Mouse (Mus musculus) mouse trophoblast stem cell (cell line): ENCODE results near the gene Tshz2.

Experiments
- in situ Hi-C, 2 experiments: fragments of 300-500 bp; cut with MseI, MboI; formaldehyde crosslinking; loops; 2 replicates in 1 of 2; 3 replicates in 1 of 2; pipeline ENCODE4 v1.15.1; 2025

Gene Tshz2

DNA sequence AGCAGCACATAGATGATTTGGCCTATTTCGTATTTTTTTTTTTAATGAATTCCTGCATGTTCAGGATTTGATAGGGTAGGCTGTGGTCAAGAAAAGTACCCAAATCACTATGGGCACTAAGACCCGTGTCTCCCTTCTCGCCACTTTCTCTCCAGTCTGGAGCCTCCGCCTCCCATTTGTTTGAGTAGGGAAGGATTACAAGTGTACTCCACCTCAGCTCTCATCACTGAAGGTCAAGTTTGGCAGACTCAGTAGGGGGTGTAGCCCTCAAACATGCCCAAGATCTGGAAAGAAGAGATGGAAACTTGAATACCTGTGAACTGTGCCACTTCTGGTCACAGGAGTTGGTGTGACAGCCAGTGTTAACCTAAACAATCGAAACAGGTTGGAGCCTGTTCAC, 66.3 kb downstream of the Tshz2 start:
- in situ Hi-C loops: no loop called here

DNA sequence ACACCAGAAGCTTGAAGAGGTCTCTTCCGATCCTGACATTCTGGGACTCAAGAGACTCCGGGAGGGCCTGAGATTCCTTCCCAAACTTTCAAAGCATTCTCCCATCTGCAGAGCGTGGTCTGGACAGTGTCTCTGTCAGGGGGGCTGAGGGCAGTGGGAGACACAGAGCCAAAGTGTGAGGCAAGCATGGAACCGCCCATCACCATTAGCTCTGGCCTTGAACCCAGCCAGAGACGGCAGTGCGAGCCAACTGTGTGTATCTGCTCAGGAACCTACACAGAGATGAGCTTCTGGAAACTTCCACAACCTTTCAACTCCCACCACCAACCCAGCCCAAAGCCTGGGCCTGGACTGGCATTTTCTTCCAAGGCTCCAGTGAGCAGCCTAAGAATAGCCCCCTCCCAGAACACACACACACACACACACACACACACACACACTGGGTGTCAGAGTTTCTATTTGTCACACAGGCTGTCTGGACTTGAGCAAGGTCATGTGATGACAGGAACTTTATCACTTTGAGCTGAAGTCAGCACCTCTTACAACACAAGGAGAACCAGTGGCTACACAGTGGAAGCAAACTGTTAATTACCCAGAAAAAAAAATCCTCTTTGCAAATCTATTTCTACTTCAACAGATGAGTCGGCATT, 67.2 kb downstream of the Tshz2 start:
- in situ Hi-C loops: no loop called here

DNA sequence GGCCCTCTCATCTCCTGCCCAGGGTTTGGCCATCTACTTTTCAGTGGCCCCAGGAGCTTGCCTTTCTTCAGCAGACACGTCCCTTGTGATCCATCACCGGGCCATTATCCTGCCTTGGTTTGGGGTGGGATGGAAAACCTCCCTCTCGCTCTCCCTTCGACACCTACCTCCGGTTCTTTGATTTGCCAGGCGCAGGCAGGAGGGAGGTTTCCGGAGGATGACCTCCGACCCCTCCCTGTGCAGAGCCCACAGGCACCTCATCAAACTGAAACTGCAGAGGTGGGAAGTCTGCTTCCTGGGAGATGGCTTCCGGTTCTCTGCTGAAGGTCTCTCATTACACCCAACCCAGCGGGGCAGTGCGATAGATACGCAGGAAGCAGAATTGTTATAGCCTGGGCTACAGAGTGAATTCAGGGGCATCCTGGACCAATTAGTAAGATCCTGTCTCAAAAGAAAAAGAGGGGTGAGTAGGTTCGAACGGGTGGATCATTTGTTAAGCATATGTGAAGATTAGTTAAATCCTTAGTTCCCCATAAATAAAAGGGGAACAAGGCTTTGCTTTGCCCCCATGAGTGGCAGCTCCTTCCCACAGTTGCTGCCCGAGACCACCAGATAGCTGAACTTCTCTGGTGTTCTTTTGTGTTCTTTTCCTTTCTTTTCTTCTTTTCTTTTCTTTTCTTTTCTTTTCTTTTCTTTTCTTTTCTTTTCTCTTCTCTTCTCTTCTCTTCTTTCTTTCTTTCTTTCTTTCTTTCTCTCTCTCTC, 70.1 kb downstream of the Tshz2 start:
- in situ Hi-C loops: no loop called here

DNA sequence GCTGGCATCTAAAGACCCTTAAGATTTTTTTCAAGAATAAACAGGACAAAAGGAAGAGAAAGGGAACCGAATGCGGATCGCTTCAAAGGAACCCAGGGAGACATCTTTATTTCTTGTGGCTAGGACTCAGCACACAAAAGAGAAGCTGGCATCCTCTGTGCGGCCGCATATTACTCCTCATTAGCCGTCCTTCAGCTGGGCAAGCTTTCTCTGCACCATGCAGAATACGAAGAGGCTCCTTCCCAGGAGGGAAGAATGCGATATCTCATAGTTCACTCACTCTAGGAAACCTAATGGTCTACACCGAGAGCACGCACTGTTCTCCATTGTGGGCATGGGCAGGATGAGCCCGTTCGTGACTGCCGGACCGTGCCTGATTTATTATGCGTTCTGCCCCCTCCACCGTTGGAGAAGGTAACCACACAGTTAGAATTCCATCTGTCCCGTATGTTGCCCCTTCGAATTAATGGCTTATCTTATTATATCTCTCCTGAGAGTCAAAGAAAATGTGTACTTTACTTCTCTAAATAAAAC, 89.0 kb downstream of the Tshz2 start:
- in situ Hi-C loops: no loop called here

DNA sequence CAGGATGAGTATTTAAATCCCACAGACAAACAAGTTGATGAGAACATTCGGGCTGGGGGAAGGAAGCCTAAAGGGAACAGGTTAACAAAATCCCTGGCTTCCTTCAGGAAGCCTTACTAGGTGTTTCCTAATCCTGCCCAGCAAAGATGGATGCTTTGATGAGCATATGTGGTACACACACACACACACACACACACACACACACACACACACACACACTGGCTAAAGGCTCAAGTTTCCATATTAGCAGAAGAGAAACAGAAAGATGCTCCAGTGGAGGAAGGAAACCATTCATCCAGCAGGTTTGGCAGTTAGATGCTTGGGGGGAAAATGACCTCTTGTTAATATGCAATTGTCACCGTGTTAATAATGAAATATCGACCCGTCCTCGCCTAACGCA, 89.5 kb downstream of the Tshz2 start:
- in situ Hi-C loops: no loop called here

DNA sequence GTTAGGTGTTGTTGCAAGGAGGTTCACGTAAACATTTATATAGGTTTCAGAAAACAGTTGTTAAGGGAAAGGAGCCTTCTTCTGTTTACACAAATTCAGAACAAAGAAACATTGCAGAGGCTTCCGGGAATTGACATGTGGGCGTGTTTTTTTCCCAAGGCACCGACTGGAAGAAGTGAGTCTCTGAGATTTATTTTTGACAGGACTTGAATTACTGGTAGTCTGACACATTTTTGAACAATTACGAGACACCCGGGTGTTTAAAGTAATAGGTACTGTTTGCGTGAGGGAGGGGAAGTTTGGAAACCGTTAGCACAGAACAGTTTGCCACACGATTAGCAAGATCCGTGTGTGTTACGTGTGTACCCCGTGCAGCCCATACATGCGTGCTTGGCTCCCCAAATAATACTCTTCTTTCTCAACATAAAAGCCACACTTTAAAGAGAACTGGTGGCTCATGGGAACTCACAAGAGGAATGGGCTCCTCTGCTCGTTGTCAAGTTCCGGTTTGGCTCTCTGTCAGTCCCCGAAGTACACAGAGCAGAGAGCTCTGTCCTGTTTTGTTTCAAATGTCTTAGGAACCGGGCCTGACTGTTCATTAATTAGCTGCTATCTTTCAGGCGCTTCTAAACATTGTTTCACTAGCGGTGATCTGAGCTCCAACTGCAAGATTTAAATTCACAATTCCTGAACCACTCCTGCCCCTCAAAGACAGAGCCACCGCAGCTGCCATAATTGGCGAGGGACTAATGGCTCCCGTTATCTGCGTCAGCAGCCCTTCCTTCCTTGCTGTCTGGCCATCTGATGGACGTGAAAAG, 91.0 kb downstream of the Tshz2 start:
- in situ Hi-C loops: no loop called here

DNA sequence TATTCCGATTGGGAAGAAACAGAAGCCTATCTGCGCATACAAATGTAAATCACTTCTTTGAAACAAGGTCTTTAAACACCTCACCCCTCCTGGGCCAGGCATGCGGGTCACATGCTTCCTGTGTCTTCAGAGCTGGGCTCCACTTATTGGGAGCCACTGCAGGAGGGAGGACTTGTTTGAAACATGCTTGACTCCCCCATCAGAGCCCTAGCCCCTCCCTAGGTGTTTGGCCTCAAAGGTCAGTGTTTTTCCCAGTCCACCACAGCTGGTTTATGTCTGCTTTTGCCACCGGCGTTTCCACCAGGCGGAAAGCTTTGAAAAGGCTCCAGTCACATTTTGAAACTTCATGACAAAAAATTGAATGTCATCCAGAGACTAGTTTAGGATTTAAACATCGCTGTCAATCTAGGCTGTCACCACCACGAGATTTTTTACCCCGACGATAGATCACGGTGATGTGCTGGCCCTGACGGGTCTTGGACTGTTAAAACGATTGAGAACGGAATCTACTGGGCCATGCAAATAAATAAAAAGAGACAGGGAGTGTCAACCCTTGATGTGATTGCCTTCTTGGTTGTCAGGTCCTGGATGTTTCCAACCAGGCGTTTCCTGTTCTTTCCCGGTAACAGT, 96.0 kb downstream of the Tshz2 start:
- in situ Hi-C loops: no loop called here

DNA sequence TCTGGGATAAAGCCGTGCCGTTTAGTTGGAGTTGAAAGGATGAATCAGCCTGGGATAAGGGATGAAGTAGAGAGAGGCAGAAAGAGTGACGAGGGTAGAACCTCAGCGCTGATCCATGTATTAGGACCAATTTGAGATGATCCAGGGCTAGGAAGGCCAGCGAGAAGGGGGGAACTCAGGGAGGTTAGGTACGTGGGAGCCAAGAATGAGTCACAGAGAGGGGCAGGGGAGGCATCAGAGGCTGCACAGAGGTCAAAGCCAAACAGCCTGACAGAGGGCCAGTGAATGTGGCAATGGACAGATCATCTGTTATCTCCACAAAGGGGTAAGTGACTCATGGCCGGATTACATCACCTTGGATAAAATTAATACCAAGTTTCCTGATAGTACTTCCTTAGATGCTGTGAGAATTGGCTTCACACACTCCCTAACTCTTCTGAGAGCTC, 97.8 kb downstream of the Tshz2 start:
- in situ Hi-C loops: no loop called here

DNA sequence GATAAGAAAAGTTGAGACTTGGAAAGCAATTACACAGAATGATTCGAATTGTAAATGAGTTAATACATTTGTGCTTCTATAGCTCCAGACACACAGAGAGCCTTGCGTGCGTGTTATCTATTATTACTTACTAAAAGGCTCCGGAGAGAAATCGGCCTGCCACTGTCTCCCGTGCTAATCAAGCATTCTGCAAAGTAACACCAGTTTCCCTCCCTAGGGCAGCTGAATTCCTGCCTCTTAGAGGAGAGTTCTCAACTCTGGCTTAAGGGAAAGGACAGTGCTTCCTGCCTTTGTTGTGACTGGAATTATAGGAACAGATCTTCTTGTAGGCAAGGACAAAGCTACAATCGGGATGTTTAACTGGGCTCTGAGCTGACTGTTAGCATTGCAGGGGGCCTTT, 101.2 kb downstream of the Tshz2 start:
- in situ Hi-C loops: no loop called here

DNA sequence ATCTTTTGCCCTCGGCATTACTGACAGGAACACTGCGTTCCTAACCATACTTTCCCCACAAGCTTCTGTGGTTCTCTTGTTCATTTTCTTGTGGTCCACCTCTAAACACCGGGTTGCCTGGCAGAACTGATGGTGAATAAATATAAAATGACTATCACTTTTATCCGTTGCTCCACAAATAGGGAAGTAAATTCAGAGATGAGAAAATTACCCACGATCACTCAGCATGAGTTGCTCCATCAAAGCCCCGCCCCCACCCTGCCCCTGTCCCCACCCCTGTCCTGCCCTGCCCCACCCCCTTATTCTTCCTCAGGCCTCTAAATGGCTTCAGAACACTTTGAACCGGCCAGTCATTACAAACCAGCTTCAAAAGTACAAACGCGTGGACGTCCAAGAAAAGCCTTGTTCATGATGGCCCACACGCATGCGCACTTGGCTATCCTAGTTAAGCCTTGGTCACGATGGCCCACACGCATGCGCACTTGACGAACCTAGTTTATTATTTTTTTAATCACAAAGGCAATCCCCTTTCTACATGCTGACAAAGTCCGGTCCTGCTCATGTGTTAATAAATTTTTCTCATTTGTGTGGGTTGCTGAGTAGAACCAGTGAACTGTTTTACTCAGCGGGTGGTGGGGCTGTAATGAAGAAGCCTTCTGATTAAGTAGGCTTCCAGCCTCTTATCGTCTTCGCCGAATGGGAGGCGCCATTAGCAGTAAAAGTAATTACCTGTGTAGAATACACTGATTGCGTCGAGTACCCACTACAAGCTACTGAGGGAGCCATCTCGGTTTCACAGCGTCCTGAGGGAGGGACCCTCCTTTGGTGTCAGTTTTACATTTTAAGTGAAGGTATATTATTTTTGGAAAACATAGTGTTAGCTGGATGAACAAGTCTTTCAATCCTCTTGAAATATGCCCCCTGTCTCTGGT, 102.9 kb downstream of the Tshz2 start:
- in situ Hi-C loops: no loop called here

DNA sequence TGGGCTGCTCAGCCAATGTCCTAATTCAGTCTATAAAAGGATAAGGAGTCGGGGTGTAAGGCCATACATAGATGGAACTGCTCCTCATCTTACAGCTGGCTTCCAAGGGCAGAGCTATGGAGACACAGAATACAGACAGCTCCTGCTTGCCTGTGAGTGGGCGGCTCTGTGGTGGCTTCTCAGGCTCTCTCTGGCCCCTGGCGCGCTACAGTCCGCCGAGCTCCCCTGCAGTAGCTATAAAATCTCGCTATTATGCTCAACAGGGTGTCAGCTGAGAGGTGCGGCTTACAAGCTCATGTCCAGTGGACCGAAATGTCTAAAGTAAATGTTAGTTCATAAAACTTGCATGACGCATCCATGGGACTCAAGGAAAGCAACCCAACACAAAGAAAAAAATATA, 108.2 kb downstream of the Tshz2 start:
- in situ Hi-C loops: no loop called here

DNA sequence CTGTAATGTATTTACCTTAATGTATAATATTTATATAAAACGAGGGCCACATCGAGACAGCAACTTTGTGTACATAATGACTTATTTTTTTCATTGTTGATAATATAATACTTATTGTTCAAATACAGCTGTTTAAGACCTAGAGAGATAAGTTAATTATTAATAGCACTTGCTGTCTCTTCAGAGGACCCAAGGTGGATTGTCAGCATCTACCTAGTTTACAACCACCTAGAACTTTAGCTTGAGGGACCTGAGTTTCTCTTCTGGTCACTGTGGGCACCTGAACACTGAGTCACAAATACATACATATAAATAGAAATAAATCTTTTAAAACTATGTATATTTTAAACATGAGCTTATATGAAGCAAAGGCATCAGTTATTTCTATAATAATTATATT, 110.0 kb downstream of the Tshz2 start:
- in situ Hi-C loops: no loop called here

DNA sequence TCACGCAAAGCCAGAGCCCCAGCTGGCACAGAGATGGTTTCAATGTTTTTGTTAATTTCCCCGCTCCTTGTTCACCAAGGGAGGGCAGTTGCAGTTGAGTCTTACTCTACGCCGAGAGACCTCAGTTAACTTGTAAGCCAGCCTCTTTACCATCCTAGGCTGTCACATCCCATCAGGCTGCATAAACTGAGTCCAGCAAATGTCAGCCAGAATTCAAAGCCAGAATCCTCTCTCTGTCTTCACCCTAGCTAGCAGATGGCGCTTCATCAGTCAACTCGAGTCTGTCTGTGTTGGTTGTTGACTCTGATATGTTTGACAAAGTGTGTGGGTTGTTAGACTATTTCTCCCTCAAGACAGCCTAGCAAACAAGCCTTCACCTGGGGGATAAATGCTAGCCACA, 110.5 kb downstream of the Tshz2 start:
- in situ Hi-C loops: no loop called here

DNA sequence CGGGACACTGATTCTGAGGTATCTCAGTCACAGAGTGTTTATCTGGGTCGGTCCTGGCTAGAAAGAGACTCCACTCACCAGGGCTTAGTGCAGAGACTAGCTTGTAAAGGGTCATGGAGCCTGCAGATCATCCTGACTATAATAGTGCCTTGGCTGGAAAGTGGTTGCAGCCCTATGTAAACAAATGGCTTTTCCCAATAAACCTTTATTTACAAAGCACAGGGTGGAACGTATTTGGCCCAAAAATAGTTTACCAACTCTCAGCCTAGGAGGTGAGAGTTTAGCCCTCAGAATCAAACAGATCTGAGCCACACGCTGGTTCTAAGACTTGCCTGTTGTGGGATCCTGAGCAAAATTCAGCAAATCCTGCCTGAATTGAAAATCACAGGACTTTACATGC, 111.1 kb downstream of the Tshz2 start:
- in situ Hi-C loops: no loop called here

DNA sequence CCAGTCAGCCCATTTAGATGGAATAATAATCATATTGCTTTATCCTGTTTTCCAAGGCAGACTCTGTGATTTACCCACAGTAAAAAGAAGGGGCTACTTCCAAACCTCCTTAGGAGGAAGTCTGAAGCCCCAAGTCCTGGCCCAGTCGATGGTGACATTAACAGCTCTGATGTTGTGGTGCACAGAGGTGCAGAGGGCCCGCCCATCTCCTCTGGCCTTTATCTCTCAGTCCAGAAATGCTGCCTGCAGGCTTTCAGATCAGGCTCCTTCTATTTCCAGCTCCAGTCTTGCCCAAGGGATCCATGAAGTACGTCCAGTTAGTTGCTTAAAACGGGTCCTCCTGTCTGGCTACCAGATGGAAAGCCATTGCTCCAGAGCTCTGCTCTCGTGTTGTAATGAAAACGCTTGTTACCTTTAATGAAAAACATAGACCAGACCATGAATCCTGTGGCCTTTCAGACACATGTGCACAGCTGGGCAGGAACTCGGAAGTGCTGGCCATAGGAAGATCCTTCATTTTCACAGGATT, 114.4 kb downstream of the Tshz2 start:
- in situ Hi-C loops: no loop called here

DNA sequence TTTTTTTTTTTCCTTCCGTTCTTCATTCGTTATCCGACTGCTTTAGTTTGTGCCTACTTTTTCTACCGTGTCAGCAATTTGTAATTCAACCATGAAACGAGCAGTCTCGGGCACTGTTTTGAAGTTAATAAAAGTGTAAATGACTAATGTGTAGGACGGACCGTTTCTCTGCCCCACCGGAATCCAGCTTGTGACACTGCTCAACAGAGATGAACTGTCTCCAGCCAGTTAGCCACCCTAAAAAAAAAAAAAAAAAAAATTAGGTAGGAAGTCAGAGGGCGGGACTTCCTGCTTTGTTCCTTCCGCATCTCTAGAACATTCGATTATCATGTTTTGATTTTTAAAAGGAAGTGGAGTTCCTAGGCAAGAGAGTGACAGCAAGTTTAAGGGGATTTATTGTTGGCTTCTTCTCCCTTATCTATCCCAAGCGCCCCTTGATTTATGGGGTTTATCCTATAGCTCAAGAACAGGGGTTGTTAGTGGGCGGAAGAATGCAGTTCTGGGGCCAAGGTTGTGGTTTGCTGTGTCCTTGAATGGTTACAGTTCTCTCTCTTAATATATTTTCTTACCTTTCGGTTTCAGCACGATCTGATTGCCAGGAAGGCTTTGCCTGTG, 116.6 kb downstream of the Tshz2 start:
- in situ Hi-C loops: no loop called here

DNA sequence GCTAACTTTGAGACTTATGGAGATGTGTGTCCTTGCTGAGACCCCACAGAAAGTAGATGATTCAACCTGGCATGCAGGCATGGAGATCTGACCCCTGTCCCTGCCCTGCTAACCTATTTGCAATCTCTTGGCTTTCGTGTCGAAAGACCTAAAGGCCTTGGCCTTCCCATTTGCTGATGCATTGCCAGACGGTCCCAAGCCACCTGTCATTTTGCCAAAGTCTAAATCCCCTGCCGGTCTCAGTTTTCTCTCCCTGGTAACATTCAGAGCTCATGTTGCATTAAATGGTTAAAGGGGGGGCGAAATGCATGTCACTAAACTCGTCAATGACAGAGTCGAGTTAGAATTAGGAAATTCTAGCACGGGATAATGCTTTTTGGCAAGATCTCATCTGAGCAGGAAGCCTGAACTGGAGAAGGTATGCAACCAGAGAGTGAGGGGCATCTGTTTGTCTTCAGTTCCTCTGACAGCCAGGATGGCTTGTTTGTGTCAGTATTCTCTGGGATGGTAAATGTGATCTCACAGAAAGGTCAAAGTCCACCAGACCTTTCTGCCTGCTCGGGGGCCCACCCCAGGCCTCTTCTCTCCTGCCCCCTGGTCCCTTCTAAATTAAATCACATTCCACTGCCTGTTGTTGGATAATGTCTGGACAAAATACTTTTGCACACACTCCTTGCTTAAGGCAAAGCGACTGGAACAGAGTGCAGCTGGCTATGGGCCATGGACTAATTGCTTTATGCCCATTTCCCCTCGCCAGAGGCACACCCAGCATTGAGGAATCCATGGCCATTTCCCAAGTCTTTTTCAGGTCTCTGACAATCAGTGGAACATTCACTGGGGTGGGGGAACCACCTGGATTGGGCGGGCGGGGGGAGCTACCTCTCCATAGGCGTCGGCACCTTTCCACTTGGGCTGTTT, 118.0 kb downstream of the Tshz2 start:
- in situ Hi-C loops: no loop called here

DNA sequence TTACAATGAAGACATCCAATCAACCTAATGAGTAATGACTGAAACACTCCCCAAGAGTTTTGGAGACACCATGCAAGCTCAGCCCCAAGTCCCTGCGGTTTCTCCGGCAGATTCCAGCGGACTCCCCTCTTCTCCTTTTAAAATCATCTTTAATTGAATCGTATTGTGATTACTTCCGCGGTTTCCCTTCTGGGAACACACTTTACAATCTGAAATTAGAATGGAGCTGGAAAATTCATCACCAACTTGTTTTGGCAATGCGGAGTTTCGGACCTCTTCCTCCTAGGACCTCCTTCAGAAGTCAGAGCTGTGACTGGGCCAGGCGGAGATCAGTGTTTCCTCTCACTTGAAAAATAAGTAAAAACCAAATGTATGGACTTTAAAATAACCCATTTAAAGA, 119.3 kb downstream of the Tshz2 start:
- in situ Hi-C loops: no loop called here

DNA sequence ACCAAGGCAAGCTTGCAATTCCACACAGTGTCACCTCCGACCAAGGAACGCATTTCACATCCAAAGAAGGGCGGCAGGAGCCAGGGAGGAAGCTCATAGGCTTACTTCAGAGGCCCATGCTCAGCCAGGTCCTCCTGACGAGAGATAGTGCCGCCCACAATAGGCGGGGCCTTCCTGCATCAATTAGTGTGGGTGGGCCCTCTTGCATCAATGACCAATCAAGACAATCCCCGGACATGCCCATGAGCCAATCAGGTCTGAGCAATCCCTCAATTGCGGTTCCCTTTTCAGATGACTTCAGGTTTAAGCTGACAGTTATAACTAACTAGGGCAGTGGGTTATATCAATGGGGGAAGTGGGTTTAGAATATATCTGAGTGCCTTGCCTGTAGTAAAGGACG, 120.6 kb downstream of the Tshz2 start:
- in situ Hi-C loops: no loop called here
